Mouse (Mus musculus): ENCODE measurements around the gene Plxna4.

GRCm38 (mm10) chr6:32606787-32607186 is 18.8 kb upstream of the Plxna4 start:
- TF ChIP-seq CTCF (IDR thresholded peaks at IDR 0.05): no peak
- TF ChIP-seq EP300 (IDR thresholded peaks at IDR 0.05): no peak
